Mouse (Mus musculus): ENCODE data around the gene Tex13a.

The Tex13a gene

GRCm38 (mm10) chrX:138209480-138209879, at the start of gene Tex13a:
TSS of gene Tex13a (minus strand) at chrX:138209580.
- no peak for DNase-seq

GRCm38 (mm10) chrX:138234626-138235025, 25.2 kb upstream of the Tex13a start:
- no peak for DNase-seq

GRCm38 (mm10) chrX:138170146-138170545, 39.2 kb downstream of the Tex13a start:
- peak; percentile 16 for DNase-seq
